Mouse (Mus musculus): ENCODE data around the gene Gramd4.

GRCm38 (mm10) chr15:86076048-86076315 lies 18.5 kb downstream of the Gramd4 start:
- TF ChIP-seq CTCF (conservative IDR thresholded peaks at IDR 0.05; ENCODE audit: insufficient read depth, insufficient read length, low read depth, low read length) (no peak), POLR2A (IDR thresholded peaks at IDR 0.05; ENCODE audit: low read depth, low read length) (no peak)
